Comparison of ENCODE assay signal across 22 mouse cellular contexts in the genomic region with DNA sequence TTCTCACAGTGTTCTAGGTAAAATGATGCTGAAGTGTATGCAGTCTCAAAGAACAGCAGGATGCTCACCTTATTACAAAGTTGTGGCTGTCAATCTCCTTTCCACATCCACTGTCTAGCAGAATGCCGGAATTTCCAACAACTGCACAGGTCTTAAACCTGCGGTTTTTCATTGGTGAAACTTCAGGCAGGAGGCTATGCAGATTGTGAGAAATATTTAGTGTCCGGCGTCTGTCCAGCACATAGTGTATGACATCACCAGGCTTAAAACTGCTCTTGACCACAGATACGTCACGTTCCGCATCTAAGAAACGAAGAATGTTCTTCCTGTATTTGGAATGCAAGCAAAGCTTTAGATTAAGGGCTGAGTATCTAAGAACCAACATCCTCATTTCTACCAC. TPM values are rescaled to one million over a fixed set of nuclear protein-coding genes. Genes with fewer than 3 reads are reported as not detected.
A peak's percentile ranks its signal among the peaks of the same experiment; 100 is the strongest.
DNase-seq lines count a peak whose midpoint lies in the region; ATAC-seq and TF ChIP-seq lines count a peak whose summit lies in the region.
"Had no signal": no experiment of that assay in that cellular context is flagged by ENCODE, and none has a peak within 500 bp of the region (broad histone marks: within the 10 kb centered on the region; RNA-seq: fewer than 3 reads in every experiment).

No protein-coding gene starts in this region.

- WGBS in heart, embryonic 11.5 days (ENCODE audit: insufficient replicate concordance): 76% methylated on average over 8 of the region's 8 CpGs
- 90% methylated on average over 8 of the region's 8 CpGs for WGBS in kidney, adult 2 months
- 91% methylated on average over 8 of the region's 8 CpGs for WGBS in limb, embryonic 10.5 days

- no peaks in the 10 kb centered on the region for H3K4me1 ChIP-seq in heart, embryonic 11.5 days (ENCODE audit: control insufficient read depth, insufficient read depth, low read length)
- H3K4me1 ChIP-seq in kidney, adult 2 months (ENCODE audit: control insufficient read depth, insufficient read depth, low read length): no peaks in the 10 kb centered on the region
- peaks cover 0 to 13% of the 10 kb centered on the region in 2 experiments; a peak in 1 of 4 replicates for H3K4me1 ChIP-seq in CH12.LX (ENCODE audit: control insufficient read depth in 1 of 2, insufficient read depth in 2 of 2)
- H3K4me1 ChIP-seq in limb, embryonic 10.5 days: no peaks in the 10 kb centered on the region

- TF ChIP-seq RAD21 in CH12.LX (IDR thresholded peaks at IDR 0.05; ENCODE audit: low read depth, low read length): no peak

- ATAC-seq in heart, embryonic 11.5 days (replicated peaks; ENCODE audit: insufficient number of reproducible peaks, low FRiP score, low TSS enrichment): no peak
- ATAC-seq in monocyte, adult 5-6 weeks (replicated peaks; ENCODE audit: insufficient number of reproducible peaks, low FRiP score, low TSS enrichment, poor library complexity, severe bottlenecking): peak; percentile 34; the same call in 1 of the 2 replicates
- ATAC-seq: activated CD4-positive, CD25-positive, alpha-beta regulatory T cell, adult 4 months; CD4-positive, CD25-positive, alpha-beta regulatory T cell, adult 4 months; Patski had no signal

- no peaks in the 10 kb centered on the region for H3K27me3 ChIP-seq in heart, embryonic 11.5 days (ENCODE audit: control insufficient read depth, insufficient read depth, low read length)
- H3K27me3 ChIP-seq in kidney, adult 2 months (replicated peaks; ENCODE audit: control insufficient read depth, insufficient read depth, low read length): no peaks in the 10 kb centered on the region
- H3K27me3 ChIP-seq in CH12.LX (replicated peaks): no peaks in the 10 kb centered on the region
- H3K27me3 ChIP-seq in limb, embryonic 10.5 days (ENCODE audit: low read depth, poor library complexity, severe bottlenecking): no peaks in the 10 kb centered on the region

- no peak for TF ChIP-seq POLR2A in kidney, adult 2 months (IDR thresholded peaks at IDR 0.05; ENCODE audit: low read depth, low read length)
- no peak for TF ChIP-seq POLR2A in CH12.LX (IDR thresholded peaks at IDR 0.05; ENCODE audit: low read depth, low read length)

- no peaks in the 10 kb centered on the region for H3K36me3 ChIP-seq in heart, embryonic 11.5 days (ENCODE audit: control insufficient read depth, insufficient read depth, low read length)
- H3K36me3 ChIP-seq in kidney, adult 2 months (ENCODE audit: control insufficient read depth, insufficient read depth, low read length): no peaks in the 10 kb centered on the region
- no peaks in the 10 kb centered on the region for H3K36me3 ChIP-seq in CH12.LX (replicated peaks in 1 of 2; ENCODE audit: control insufficient read depth in 1 of 2, insufficient read depth in 1 of 2, low read length in 1 of 2)
- no peaks in the 10 kb centered on the region for H3K36me3 ChIP-seq in limb, embryonic 10.5 days

- H3K9ac ChIP-seq in heart, embryonic 11.5 days (ENCODE audit: low read depth, low read length): no peak overlapping the region
- no peak overlapping the region for H3K9ac ChIP-seq in CH12.LX (ENCODE audit: insufficient read depth, low read depth)

- peak; percentile 44 for TF ChIP-seq EP300 in CH12.LX (IDR thresholded peaks at IDR 0.05; ENCODE audit: low read length)

- H3K4me3 ChIP-seq in heart, embryonic 11.5 days (ENCODE audit: low read depth, low read length): no peak overlapping the region
- H3K4me3 ChIP-seq in kidney, adult 2 months (ENCODE audit: insufficient read depth, low read depth, low read length): no peak overlapping the region
- H3K4me3 ChIP-seq in CH12.LX (replicated peaks in 1 of 3; ENCODE audit: low read depth in 2 of 3, low read length in 2 of 3, poor library complexity in 1 of 3): no peak overlapping the region
- H3K4me3 ChIP-seq in limb, embryonic 10.5 days: no peak overlapping the region

- no peak for TF ChIP-seq CTCF in kidney, adult 2 months (conservative IDR thresholded peaks at IDR 0.05; ENCODE audit: insufficient read depth, insufficient read length, low read depth, low read length)
- no peak for TF ChIP-seq CTCF in CH12.LX (conservative IDR thresholded peaks at IDR 0.05 in 1 of 2, IDR thresholded peaks at IDR 0.05 in 1 of 2; ENCODE audit: low read depth in 2 of 2, low read length in 2 of 2)

- peak; percentile 42 for DNase-seq in heart, adult 11 months
- DNase-seq in kidney, adult 2 months: peak; percentile 7
- DNase-seq in kidney, postnatal 25 days: no peak
- DNase-seq in CH12.LX (ENCODE audit: extremely low read depth): no peak
- no peak for DNase-seq in layer of hippocampus, adult 9-11 months
- DNase-seq in limb, embryonic 10.5 days (ENCODE audit: low spot score): no peak
- DNase-seq: adrenal gland, adult 2 months; adrenal gland, adult 8-10 months; adrenal gland, postnatal 10 days; adrenal gland, postnatal 14 days; adrenal gland, postnatal 25 days; adrenal gland, postnatal 36 days; B cell, adult 2 months; cerebellum, adult 11 months; cerebellum, adult 11-12 months; cerebellum, adult 18-20 months had no signal

- dilution Hi-C loops in CH12.LX (cut with MboI; ENCODE audit: extremely low pct_ligation_motif_present, extremely low pct_unique_long_range_greater_than_20kb, low sequenced_read_pairs): no loop called here

- H3K27ac ChIP-seq in heart, embryonic 11.5 days (ENCODE audit: low read depth, low read length): no peak overlapping the region
- no peak overlapping the region for H3K27ac ChIP-seq in kidney, adult 2 months (ENCODE audit: insufficient read depth, low read depth, low read length)
- H3K27ac ChIP-seq in CH12.LX (ENCODE audit: insufficient read depth, low read depth): peak overlapping the region; percentile 61
- H3K27ac ChIP-seq in limb, embryonic 10.5 days: no peak overlapping the region

- H3K9me3 ChIP-seq in heart, embryonic 11.5 days (replicated peaks; ENCODE audit: control insufficient read depth, low read length): no peaks in the 10 kb centered on the region
- H3K9me3 ChIP-seq in CH12.LX (replicated peaks; ENCODE audit: low read length): no peaks in the 10 kb centered on the region
- H3K9me3 ChIP-seq in limb, embryonic 10.5 days (replicated peaks): no peaks in the 10 kb centered on the region
- H3K9me3 ChIP-seq: G1E had no signal

- no peaks in the 10 kb centered on the region; the same call in 1 of the 2 replicates for H3K79me2 ChIP-seq in CH12.LX (replicated peaks; ENCODE audit: control insufficient read depth, extremely low read depth, insufficient read depth, poor library complexity, severe bottlenecking)

- H3K4me2 ChIP-seq in heart, embryonic 11.5 days: no peak overlapping the region
- H3K4me2 ChIP-seq in CH12.LX (ENCODE audit: insufficient read depth, low read depth, poor library complexity, severe bottlenecking): peak overlapping the region; percentile 70; the same call in 1 of the 2 replicates

- in situ Hi-C loops in CH12.LX (cut with MboI; ENCODE audit: low pct_ligation_motif_present, low pct_unique_long_range_greater_than_20kb, low sequenced_read_pairs): no loop called here

TF ChIP-seq in CH12.LX, 34 proteins besides CTCF, POLR2A, EP300 and RAD21 (continues in another document):
- TF ChIP-seq ZNF384 (IDR thresholded peaks at IDR 0.05; ENCODE audit: low read depth, low read length): no peak
- no peak for TF ChIP-seq TBP (conservative IDR thresholded peaks at IDR 0.05; ENCODE audit: low read depth, low read length)
- TF ChIP-seq IRF4 (IDR thresholded peaks at IDR 0.05; ENCODE audit: low read depth, low read length): peak; percentile 58; the same call in 1 of the 2 replicates
- no peak for TF ChIP-seq SIN3A (IDR thresholded peaks at IDR 0.05; ENCODE audit: low read length)
- TF ChIP-seq UBTF (IDR thresholded peaks at IDR 0.05; ENCODE audit: low read depth, low read length): no peak
- TF ChIP-seq MAX (IDR thresholded peaks at IDR 0.05; ENCODE audit: low read length): no peak
- no peak for TF ChIP-seq NELFE (IDR thresholded peaks at IDR 0.05; ENCODE audit: low read depth, low read length)
- TF ChIP-seq ELF1 (IDR thresholded peaks at IDR 0.05; ENCODE audit: low read depth, low read length): no peak
- no peak for TF ChIP-seq ZMIZ1 (IDR thresholded peaks at IDR 0.05; ENCODE audit: low read depth, low read length)
- no peak for TF ChIP-seq SMC3 (IDR thresholded peaks at IDR 0.05; ENCODE audit: low read depth, low read length)
- TF ChIP-seq MEF2A (IDR thresholded peaks at IDR 0.05; ENCODE audit: borderline replicate concordance, low read depth, low read length): peak; percentile 85
- no peak for TF ChIP-seq USF2 (conservative IDR thresholded peaks at IDR 0.05; ENCODE audit: low read depth, low read length)
- no peak for TF ChIP-seq MYC (IDR thresholded peaks at IDR 0.05; ENCODE audit: low read depth, low read length)
- TF ChIP-seq JUN (IDR thresholded peaks at IDR 0.05; ENCODE audit: insufficient read depth, low read depth, low read length): peak; percentile 87
- no peak for TF ChIP-seq KAT2A (IDR thresholded peaks at IDR 0.05; ENCODE audit: insufficient replicate concordance, low read length)
- no peak for TF ChIP-seq GABPA (IDR thresholded peaks at IDR 0.05; ENCODE audit: insufficient replicate concordance, low read depth, low read length)
- TF ChIP-seq USF1 (IDR thresholded peaks at IDR 0.05; ENCODE audit: low read depth, low read length): no peak
- TF ChIP-seq HCFC1 (IDR thresholded peaks at IDR 0.05; ENCODE audit: low read depth, low read length): no peak
- no peak for TF ChIP-seq MAZ (IDR thresholded peaks at IDR 0.05; ENCODE audit: low read depth, low read length)
- TF ChIP-seq ZC3H11A (IDR thresholded peaks at IDR 0.05; ENCODE audit: low read depth, low read length): no peak
- TF ChIP-seq ZKSCAN1 (IDR thresholded peaks at IDR 0.05; ENCODE audit: borderline replicate concordance, low read depth, low read length): no peak
- 0 out of 2 replicates have a peak, but pooled peaks have one; percentile 50 for TF ChIP-seq JUND (conservative IDR thresholded peaks at IDR 0.05; ENCODE audit: low read depth, low read length)
- peak; percentile 76 for TF ChIP-seq ETS1 (conservative IDR thresholded peaks at IDR 0.05; ENCODE audit: low read depth, low read length)
- no peak for TF ChIP-seq CHD2 (IDR thresholded peaks at IDR 0.05; ENCODE audit: low read length)
- no peak for TF ChIP-seq NRF1 (IDR thresholded peaks at IDR 0.05; ENCODE audit: low read depth, low read length)
- no peak for TF ChIP-seq CHD1 (IDR thresholded peaks at IDR 0.05; ENCODE audit: low read depth, low read length)

RNA-seq across cellular contexts. Expression of gene St8sia4, which starts 13.9 kb away (rescaled TPM):
- 0.84 and 1.0 TPM in 2 replicates for polyA plus RNA-seq in heart, embryonic 11.5 days (2014; fragmentation: Nextera tagmentation; extraction: Ambion mirVana)
- 0.43 and 0.77 TPM in 2 replicates for polyA plus RNA-seq in kidney, adult 2 months (2012; rRNA removed)
- total RNA-seq in CH12.LX (2012; rRNA removed) (13.6 and 19.7 TPM in 2 replicates), CH12.LX (2014; rRNA removed) (12.7 and 14.0 TPM in 2 replicates)
- 1.9 and 2.3 TPM in 2 replicates for polyA plus RNA-seq in CH12.LX (2012; ENCODE audit: insufficient read length, low read depth)
- 149 to 177 TPM (median 157 TPM) in 3 replicates for total RNA-seq in monocyte, adult 5-6 weeks (2017)
- polyA plus RNA-seq in limb, embryonic 10.5 days (2016; fragmentation: Nextera tagmentation; extraction: Ambion mirVana): 2.5 and 2.9 TPM in 2 replicates
- polyA plus RNA-seq: Patski had no signal

Comparison
In these comparisons a context has a peak if more than half of its experiments do, and no peak if none do; other contexts are left out.
1. DNase-seq: peak in heart, adult 11 months (single experiment) and kidney, adult 2 months (single experiment); none in kidney, postnatal 25 days (0 of 2), CH12.LX (single experiment), layer of hippocampus, adult 9-11 months (single experiment) and limb, embryonic 10.5 days (single experiment).